Mouse (Mus musculus) neural tube, embryonic 12.5 days (tissue): ENCODE measurements around the gene Trim2. TPM values are rescaled to one million over a fixed set of nuclear protein-coding genes. Genes with fewer than 3 reads are reported as not detected.
A peak's percentile ranks its signal among the peaks of the same experiment; 100 is the strongest.

Experiments used
- ATAC-seq: fragments of 200-750 bp; cut with Nextera tagmentation; 2 replicates; pipeline ENCODE4 v1.8.0; 2017; ENCODE audit warnings: low read depth, mild to moderate bottlenecking, moderate TSS enrichment, moderate library complexity; ENCODE audit not compliant: low FRiP score
- H3K27ac ChIP-seq: fragments of 300-500 bp; sonication (generic); 2 replicates; pipeline ENCODE4 v1.5.1; 2016
- H3K27me3 ChIP-seq: fragments of 300-500 bp; sonication (generic); replicated peaks from 2 replicates; pipeline ENCODE4 v1.6.1; 2016; ENCODE audit warnings: mild to moderate bottlenecking
- H3K36me3 ChIP-seq: fragments of 300-500 bp; sonication (generic); 2 replicates; pipeline ENCODE4 v1.6.1; 2016; ENCODE audit warnings: mild to moderate bottlenecking
- H3K4me1 ChIP-seq: fragments of 300-500 bp; sonication (generic); 2 replicates; pipeline ENCODE4 v1.6.1; 2016
- H3K4me2 ChIP-seq: fragments of 300-500 bp; sonication (generic); replicated peaks from 2 replicates; pipeline ENCODE4 v1.6.1; 2016; ENCODE audit warnings: mild to moderate bottlenecking
- H3K4me3 ChIP-seq: fragments of 300-500 bp; sonication (generic); 2 replicates; pipeline ENCODE4 v1.5.1; 2016
- H3K9ac ChIP-seq: fragments of 300-500 bp; sonication (generic); 2 replicates; pipeline ENCODE4 v1.6.1; 2016; ENCODE audit warnings: mild to moderate bottlenecking
- H3K9me3 ChIP-seq: fragments of 300-500 bp; sonication (generic); 2 replicates; pipeline ENCODE4 v1.6.1; 2016; ENCODE audit warnings: mild to moderate bottlenecking
- WGBS: fragments of 180-500 bp; shearing (Covaris S2); methylation state at CpG from one replicate; pipeline ENCODE4 v1.1.7; 2016; 5-methylcytosine and 5-hydroxymethylcytosine counted together
- polyA plus RNA-seq: library from polyadenylated mRNA; unstranded; fragments of >200 nt; fragmentation: Nextera tagmentation; extraction: Ambion mirVana; gene quantifications from 2 replicates; pipeline ENCODE4 v1.2.1, GENCODE M21; 2016

The Trim2 gene
- polyA plus RNA-seq, 1 experiment from 2014 or later: 151 TPM

- no peak overlapping the region for H3K4me3 ChIP-seq
- no peak for ATAC-seq
- peaks cover 5% of the 10 kb centered on the region for H3K36me3 ChIP-seq
Measured at GRCm38 (mm10) chr3:84301674-84302073, 5.0 kb downstream of the Trim2 start.

GRCm38 (mm10) chr3:84298186-84298585 is 8.5 kb downstream of the Trim2 start:
- no peak overlapping the region for H3K27ac ChIP-seq
- peaks cover 3% of the 10 kb centered on the region; the same call in 1 of the 2 replicates for H3K9me3 ChIP-seq
- 65% methylated on average over 3 of the region's 3 CpGs for WGBS
- peaks cover 5% of the 10 kb centered on the region for H3K36me3 ChIP-seq
- no peak overlapping the region for H3K9ac ChIP-seq
- H3K4me2 ChIP-seq: no peak overlapping the region
- peaks cover 30% of the 10 kb centered on the region for H3K4me1 ChIP-seq
- ATAC-seq: no peak
- no peaks in the 10 kb centered on the region for H3K27me3 ChIP-seq
- no peak overlapping the region for H3K4me3 ChIP-seq

More at GRCm38 (mm10) chr3:84301674-84302073, 5.0 kb downstream of the Trim2 start:
- H3K27me3 ChIP-seq: no peaks in the 10 kb centered on the region
- peaks cover 3% of the 10 kb centered on the region; the same call in 1 of the 2 replicates for H3K9me3 ChIP-seq
- H3K4me1 ChIP-seq: peaks cover 41% of the 10 kb centered on the region
- no peak overlapping the region for H3K9ac ChIP-seq
- H3K4me2 ChIP-seq: peak overlapping the region; percentile 79
- no peak overlapping the region for H3K27ac ChIP-seq
- WGBS: 77% methylated on average over 4 of the region's 4 CpGs

GRCm38 (mm10) chr3:84296676-84297075 is 10.0 kb downstream of the Trim2 start:
- H3K4me2 ChIP-seq: no peak overlapping the region
- H3K9ac ChIP-seq: no peak overlapping the region
- no peak for ATAC-seq
- peaks cover 3% of the 10 kb centered on the region; the same call in 1 of the 2 replicates for H3K9me3 ChIP-seq
- peaks cover 29% of the 10 kb centered on the region for H3K4me1 ChIP-seq
- H3K36me3 ChIP-seq: peaks cover 5% of the 10 kb centered on the region
- H3K27ac ChIP-seq: no peak overlapping the region
- H3K27me3 ChIP-seq: no peaks in the 10 kb centered on the region
- H3K4me3 ChIP-seq: no peak overlapping the region
- 51% methylated on average over 2 of the region's 2 CpGs for WGBS

GRCm38 (mm10) chr3:84294734-84295133 is 11.9 kb downstream of the Trim2 start:
- ATAC-seq: no peak
- WGBS: 37% methylated on average over 9 of the region's 9 CpGs
- Histone ChIP-seq H3K9ac (no peak overlapping the region), H3K27me3 (no peaks in the 10 kb centered on the region), H3K4me2 (no peak overlapping the region), H3K4me1 (peaks cover 28% of the 10 kb centered on the region), H3K9me3 (peaks cover 3% of the 10 kb centered on the region; the same call in 1 of the 2 replicates), H3K4me3 (no peak overlapping the region), H3K27ac (no peak overlapping the region), H3K36me3 (peaks cover 5% of the 10 kb centered on the region)

GRCm38 (mm10) chr3:84293666-84294595 is 12.7 kb downstream of the Trim2 start:
- Histone ChIP-seq H3K9me3 (no peaks in the 10 kb centered on the region), H3K27me3 (no peaks in the 10 kb centered on the region), H3K9ac (no peak overlapping the region), H3K36me3 (peaks cover 7% of the 10 kb centered on the region), H3K4me2 (no peak overlapping the region), H3K27ac (no peak overlapping the region), H3K4me3 (no peak overlapping the region), H3K4me1 (peaks cover 28% of the 10 kb centered on the region)
- ATAC-seq: no peak
- WGBS: 72% methylated on average over 13 of the region's 13 CpGs

- Histone ChIP-seq H3K4me1 (peaks cover 27% of the 10 kb centered on the region), H3K27ac (no peak overlapping the region), H3K36me3 (peaks cover 8% of the 10 kb centered on the region), H3K4me2 (no peak overlapping the region), H3K4me3 (no peak overlapping the region), H3K9ac (no peak overlapping the region), H3K9me3 (no peaks in the 10 kb centered on the region), H3K27me3 (no peaks in the 10 kb centered on the region)
- no peak for ATAC-seq
- 71% methylated on average over 5 of the region's 5 CpGs for WGBS
Measured at GRCm38 (mm10) chr3:84292238-84292637, 14.4 kb downstream of the Trim2 start.

- 80% methylated on average over 4 of the region's 4 CpGs for WGBS
- H3K4me1 ChIP-seq: peaks cover 27% of the 10 kb centered on the region
- H3K4me2 ChIP-seq: no peak overlapping the region
- no peak overlapping the region for H3K4me3 ChIP-seq
- no peak overlapping the region for H3K27ac ChIP-seq
- no peak for ATAC-seq
- no peaks in the 10 kb centered on the region for H3K27me3 ChIP-seq
- H3K9ac ChIP-seq: no peak overlapping the region
- H3K36me3 ChIP-seq: peaks cover 8% of the 10 kb centered on the region
- no peaks in the 10 kb centered on the region for H3K9me3 ChIP-seq
Measured at GRCm38 (mm10) chr3:84288931-84289330, 17.7 kb downstream of the Trim2 start.

GRCm38 (mm10) chr3:84287256-84287655 is 19.4 kb downstream of the Trim2 start:
- peaks cover 31% of the 10 kb centered on the region for H3K4me1 ChIP-seq
- H3K9ac ChIP-seq: no peak overlapping the region
- H3K36me3 ChIP-seq: peaks cover 8% of the 10 kb centered on the region
- no peaks in the 10 kb centered on the region for H3K9me3 ChIP-seq
- no peak overlapping the region for H3K27ac ChIP-seq
- 86% methylated on average over 3 of the region's 3 CpGs for WGBS
- no peak overlapping the region for H3K4me3 ChIP-seq
- ATAC-seq: no peak
- no peaks in the 10 kb centered on the region for H3K27me3 ChIP-seq
- H3K4me2 ChIP-seq: no peak overlapping the region

- peaks cover 37% of the 10 kb centered on the region for H3K4me1 ChIP-seq
- no peaks in the 10 kb centered on the region for H3K9me3 ChIP-seq
- no peak overlapping the region for H3K27ac ChIP-seq
- H3K4me3 ChIP-seq: no peak overlapping the region
- WGBS: 73% methylated on average over 5 of the region's 5 CpGs
- no peak overlapping the region for H3K9ac ChIP-seq
- no peak for ATAC-seq
- H3K36me3 ChIP-seq: peaks cover 8% of the 10 kb centered on the region
- H3K4me2 ChIP-seq: no peak overlapping the region
- H3K27me3 ChIP-seq: no peaks in the 10 kb centered on the region
Measured at GRCm38 (mm10) chr3:84286311-84286710, 20.4 kb downstream of the Trim2 start.

GRCm38 (mm10) chr3:84284796-84285195 is 21.9 kb downstream of the Trim2 start:
- no peak overlapping the region for H3K4me2 ChIP-seq
- no peak for ATAC-seq
- WGBS: 74% methylated on average over 3 of the region's 3 CpGs
- peaks cover 49% of the 10 kb centered on the region for H3K4me1 ChIP-seq
- H3K27ac ChIP-seq: no peak overlapping the region
- no peak overlapping the region for H3K9ac ChIP-seq
- H3K27me3 ChIP-seq: no peaks in the 10 kb centered on the region
- H3K4me3 ChIP-seq: no peak overlapping the region
- peaks cover 8% of the 10 kb centered on the region for H3K36me3 ChIP-seq
- H3K9me3 ChIP-seq: no peaks in the 10 kb centered on the region

- no peaks in the 10 kb centered on the region for H3K36me3 ChIP-seq
- ATAC-seq: no peak
- no peak overlapping the region for H3K4me3 ChIP-seq
- H3K4me1 ChIP-seq: peaks cover 49% of the 10 kb centered on the region
- H3K27ac ChIP-seq: no peak overlapping the region
- H3K27me3 ChIP-seq: no peaks in the 10 kb centered on the region
- H3K4me2 ChIP-seq: no peak overlapping the region
- 68% methylated on average over 8 of the region's 8 CpGs for WGBS
- no peak overlapping the region for H3K9ac ChIP-seq
- H3K9me3 ChIP-seq: no peaks in the 10 kb centered on the region
Measured at GRCm38 (mm10) chr3:84283524-84283923, 23.2 kb downstream of the Trim2 start.

- H3K27me3 ChIP-seq: no peaks in the 10 kb centered on the region
Measured at GRCm38 (mm10) chr3:84281936-84282371, 24.7 kb downstream of the Trim2 start.

More at GRCm38 (mm10) chr3:84281936-84282371, 24.7 kb downstream of the Trim2 start:
- no peak overlapping the region for H3K4me3 ChIP-seq
- peaks cover 48% of the 10 kb centered on the region for H3K4me1 ChIP-seq
- no peak overlapping the region for H3K9ac ChIP-seq
- peak; percentile 45 for ATAC-seq
- H3K27ac ChIP-seq: no peak overlapping the region
- H3K9me3 ChIP-seq: no peaks in the 10 kb centered on the region
- 31% methylated on average over 10 of the region's 10 CpGs for WGBS
- H3K36me3 ChIP-seq: no peaks in the 10 kb centered on the region
- H3K4me2 ChIP-seq: peak overlapping the region; percentile 5; the same call in 1 of the 2 replicates
